Mouse (Mus musculus): ENCODE data around the gene Gm6482. TPM values are rescaled to one million over a fixed set of nuclear protein-coding genes. Genes with fewer than 3 reads are reported as not detected.
"Not testable (repeated sequence)": the region's sequence is repeated elsewhere in the genome, so short reads cannot be mapped to it uniquely, and the experiment has no call there.

The Gm6482 gene
- not detected in 2 replicates for polyA plus RNA-seq (2016; fragmentation: Nextera tagmentation; extraction: Ambion mirVana)

- not testable (repeated sequence) for H3K27me3 ChIP-seq; H3K36me3 ChIP-seq; H3K4me2 ChIP-seq (replicated peaks); H3K9ac ChIP-seq; H3K9me3 ChIP-seq (replicated peaks); H3K4me3 ChIP-seq; H3K4me1 ChIP-seq; ATAC-seq (ENCODE audit: low FRiP score); H3K27ac ChIP-seq
- 80% methylated on average over 1 of the region's 2 CpGs for WGBS
Observed at GRCm38 (mm10) chr14:41408181-41408580, at the start of gene Gm6482. Gm6482 (minus strand) TSS chr14:41408281.

GRCm38 (mm10) chr14:41453418-41453817 is 45.3 kb upstream of the Gm6482 start, which contains the start of gene Gm7954:
Gm7954 (minus strand) TSS chr14:41453518.
- not testable (repeated sequence) for ATAC-seq (ENCODE audit: low FRiP score); H3K36me3 ChIP-seq; H3K27me3 ChIP-seq; H3K9ac ChIP-seq; H3K4me1 ChIP-seq; H3K9me3 ChIP-seq (replicated peaks); H3K4me2 ChIP-seq (replicated peaks); H3K27ac ChIP-seq; H3K4me3 ChIP-seq
- no CpG with 5 or more reads among the region's 2 CpGs for WGBS

- 22% methylated on average over 13 of the region's 16 CpGs for WGBS
- not testable (repeated sequence) for ATAC-seq (ENCODE audit: low FRiP score); H3K27ac ChIP-seq; H3K36me3 ChIP-seq; H3K9me3 ChIP-seq (replicated peaks); H3K4me3 ChIP-seq; H3K9ac ChIP-seq; H3K27me3 ChIP-seq; H3K4me1 ChIP-seq
- H3K4me2 ChIP-seq (replicated peaks) = peak overlapping the region; percentile 34
Observed at GRCm38 (mm10) chr14:41425393-41426075, 17.5 kb upstream of the Gm6482 start.

- H3K4me3 ChIP-seq; H3K36me3 ChIP-seq; H3K4me1 ChIP-seq; H3K9ac ChIP-seq; H3K9me3 ChIP-seq (replicated peaks); H3K27me3 ChIP-seq; ATAC-seq (ENCODE audit: low FRiP score); H3K27ac ChIP-seq: not testable (repeated sequence)
- 9% methylated on average over 14 of the region's 14 CpGs for WGBS
- peak overlapping the region; percentile 34 for H3K4me2 ChIP-seq (replicated peaks)
Observed at GRCm38 (mm10) chr14:41424694-41425093, 16.6 kb upstream of the Gm6482 start.

GRCm38 (mm10) chr14:41386279-41386678 is 21.8 kb downstream of the Gm6482 start, which contains the start of gene Gm7945:
Gm7945 (minus strand) TSS chr14:41386379.
- not testable (repeated sequence) for H3K27me3 ChIP-seq; H3K4me3 ChIP-seq; H3K36me3 ChIP-seq; H3K9me3 ChIP-seq (replicated peaks); ATAC-seq (ENCODE audit: low FRiP score); H3K9ac ChIP-seq; H3K4me1 ChIP-seq; H3K4me2 ChIP-seq (replicated peaks); H3K27ac ChIP-seq
- WGBS = no CpG with 5 or more reads among the region's 3 CpGs

Other genes with a start within 250 kb of the Gm6482 start
- not detected in 2 replicates for gene Sftpd, start 223.1 kb downstream of the Gm6482 start, polyA plus RNA-seq (2016; fragmentation: Nextera tagmentation; extraction: Ambion mirVana)
- 0.21 TPM in 1 of 2 replicates, not detected in the other for gene Gm2832, start 129.5 kb downstream of the Gm6482 start, polyA plus RNA-seq (2016; fragmentation: Nextera tagmentation; extraction: Ambion mirVana)
- gene Gm5798, start 59.7 kb downstream of the Gm6482 start, polyA plus RNA-seq (2016; fragmentation: Nextera tagmentation; extraction: Ambion mirVana) = not detected in 2 replicates
- gene Gm7945, start 21.9 kb downstream of the Gm6482 start, polyA plus RNA-seq (2016; fragmentation: Nextera tagmentation; extraction: Ambion mirVana) = not detected in 2 replicates
- gene Gm7954, start 45.2 kb upstream of the Gm6482 start, polyA plus RNA-seq (2016; fragmentation: Nextera tagmentation; extraction: Ambion mirVana) = not detected in 2 replicates
- not detected in 2 replicates for gene Gm3486, start 81.2 kb upstream of the Gm6482 start, polyA plus RNA-seq (2016; fragmentation: Nextera tagmentation; extraction: Ambion mirVana)
- gene Gm7970, start 147.3 kb upstream of the Gm6482 start, polyA plus RNA-seq (2016; fragmentation: Nextera tagmentation; extraction: Ambion mirVana) = not detected in 2 replicates
- gene 1700049E17Rik2, start 164.9 kb upstream of the Gm6482 start, polyA plus RNA-seq (2016; fragmentation: Nextera tagmentation; extraction: Ambion mirVana) = not detected in 2 replicates
- gene Gm3072, start 216.3 kb upstream of the Gm6482 start, polyA plus RNA-seq (2016; fragmentation: Nextera tagmentation; extraction: Ambion mirVana) = not detected in 2 replicates
- not detected in 2 replicates for gene Gm3676, start 238.2 kb upstream of the Gm6482 start, polyA plus RNA-seq (2016; fragmentation: Nextera tagmentation; extraction: Ambion mirVana)

Measured in hindbrain, embryonic 12.5 days (tissue).